Mouse (Mus musculus): ENCODE measurements around the gene Hbp1. TPM values are rescaled to one million over a fixed set of nuclear protein-coding genes. Genes with fewer than 3 reads are reported as not detected.

Gene Hbp1
- polyA plus RNA-seq, 1 experiment: 0.57 TPM

DNA sequence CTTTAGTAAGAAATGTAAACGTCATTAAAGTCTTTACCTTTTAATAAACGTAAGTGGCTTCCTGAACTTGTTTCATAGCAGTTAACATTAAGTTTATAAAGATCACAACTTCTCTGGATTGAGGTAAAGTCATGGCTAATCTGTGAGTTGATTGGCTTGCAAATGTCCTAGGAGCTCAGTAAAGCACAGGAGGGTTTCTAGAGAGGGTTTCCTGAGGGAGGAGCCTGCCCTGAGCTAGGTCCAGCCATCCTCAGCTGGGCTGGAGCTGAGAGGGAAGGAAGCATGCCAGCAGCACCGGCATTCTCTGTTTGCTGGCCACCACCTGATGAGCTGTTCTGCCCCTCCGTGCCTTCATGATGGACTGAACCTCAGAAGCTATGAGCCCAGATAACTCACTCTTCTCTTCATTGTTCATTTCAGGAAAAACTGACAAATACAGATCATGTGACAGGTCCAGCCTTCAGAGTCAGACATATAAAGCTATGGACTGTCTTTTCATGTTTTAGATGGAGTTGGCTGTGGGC lies 49.9 kb downstream of the Hbp1 start:
- Histone ChIP-seq H3K4me3 (replicated peaks) (no peak overlapping the region), H3K36me3 (ENCODE audit: control insufficient read depth) (no peaks in the 10 kb centered on the region; the same call in 1 of the 2 replicates)
- TF ChIP-seq GATA1 (IDR thresholded peaks at IDR 0.05; ENCODE audit: low read length) (no peak), TAL1 (IDR thresholded peaks at IDR 0.05; ENCODE audit: low read length) (no peak)

DNA sequence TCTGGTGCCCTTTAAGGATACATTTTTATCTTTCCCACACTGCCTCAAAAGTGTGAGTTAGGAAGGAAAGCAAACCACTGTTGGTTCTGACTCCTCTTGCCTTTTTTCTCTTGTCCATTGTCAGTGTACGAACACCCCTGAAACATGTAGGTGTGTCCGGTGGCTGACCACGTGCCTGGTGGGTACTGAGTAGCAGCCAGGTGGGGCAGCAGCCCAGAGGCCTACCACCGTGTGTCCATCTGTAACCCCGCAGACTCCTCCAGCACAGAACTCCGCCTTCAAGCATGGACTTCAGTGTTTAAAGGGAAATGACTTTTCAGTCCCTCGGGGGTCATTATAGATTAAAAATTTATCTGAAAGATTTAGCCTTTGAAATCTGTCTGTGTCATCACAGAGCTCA lies 52.9 kb downstream of the Hbp1 start:
- Histone ChIP-seq H3K36me3 (ENCODE audit: control insufficient read depth) (no peaks in the 10 kb centered on the region; the same call in 1 of the 2 replicates), H3K27me3 (ENCODE audit: control insufficient read depth) (no peaks in the 10 kb centered on the region), H3K9me3 (ENCODE audit: control insufficient read depth, low read length) (no peaks in the 10 kb centered on the region), H3K4me1 (ENCODE audit: control insufficient read depth) (no peaks in the 10 kb centered on the region), H3K4me3 (replicated peaks) (no peak overlapping the region)
- TF ChIP-seq GATA1 (IDR thresholded peaks at IDR 0.05; ENCODE audit: low read length) (no peak), TAL1 (IDR thresholded peaks at IDR 0.05; ENCODE audit: low read length) (no peak)

More for the DNA sequence above, 49.9 kb downstream of the Hbp1 start:
- no peaks in the 10 kb centered on the region for H3K9me3 ChIP-seq (ENCODE audit: control insufficient read depth, low read length)
- H3K27me3 ChIP-seq (ENCODE audit: control insufficient read depth): no peaks in the 10 kb centered on the region
- H3K4me1 ChIP-seq (ENCODE audit: control insufficient read depth): no peaks in the 10 kb centered on the region; the same call in 1 of the 2 replicates

DNA sequence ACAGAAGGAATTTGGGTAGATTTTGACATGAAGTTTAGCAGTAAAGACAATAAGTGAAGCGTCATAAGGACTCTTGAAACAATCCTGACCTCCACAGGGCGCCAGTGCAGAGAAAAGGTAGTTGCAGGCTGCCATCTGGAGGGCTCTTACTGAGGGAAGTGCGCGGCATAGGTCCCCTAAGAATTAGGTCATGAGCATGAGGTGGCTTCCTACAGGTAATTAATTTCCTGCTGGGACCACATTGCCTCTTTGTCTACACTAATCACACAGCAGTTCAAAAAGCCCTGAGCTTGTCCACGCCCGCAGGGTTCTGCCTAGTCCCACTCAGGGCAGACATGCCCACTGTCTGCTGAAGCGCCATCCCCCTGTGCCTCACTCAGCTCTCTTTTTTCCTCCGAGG lies 53.3 kb downstream of the Hbp1 start:
- no peaks in the 10 kb centered on the region for H3K4me1 ChIP-seq (ENCODE audit: control insufficient read depth)
- H3K36me3 ChIP-seq (ENCODE audit: control insufficient read depth): no peaks in the 10 kb centered on the region; the same call in 1 of the 2 replicates
- no peaks in the 10 kb centered on the region for H3K9me3 ChIP-seq (ENCODE audit: control insufficient read depth, low read length)
- H3K4me3 ChIP-seq (replicated peaks): no peak overlapping the region
- TF ChIP-seq TAL1 (IDR thresholded peaks at IDR 0.05; ENCODE audit: low read length): no peak
- TF ChIP-seq GATA1 (IDR thresholded peaks at IDR 0.05; ENCODE audit: low read length): no peak
- H3K27me3 ChIP-seq (ENCODE audit: control insufficient read depth): no peaks in the 10 kb centered on the region

DNA sequence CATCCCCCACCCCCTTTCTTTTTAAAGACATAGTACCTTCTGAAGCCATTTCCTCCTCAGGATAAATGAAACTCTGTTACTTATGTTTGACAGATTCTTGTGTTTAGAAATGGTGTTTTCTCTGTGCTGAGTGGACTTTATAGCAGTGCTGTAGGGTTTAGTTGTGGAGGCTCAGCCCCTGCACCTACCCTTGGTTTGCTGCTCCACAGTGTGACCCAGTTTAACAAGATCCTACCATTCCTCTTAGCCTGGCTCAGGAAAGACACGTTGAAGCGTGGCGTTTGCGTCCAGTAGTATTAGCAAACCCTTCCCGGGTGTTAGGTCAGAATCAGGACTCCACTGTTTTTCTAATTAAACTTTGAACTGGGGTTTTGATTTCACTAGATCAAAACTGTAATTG lies 54.0 kb downstream of the Hbp1 start:
- Histone ChIP-seq H3K36me3 (ENCODE audit: control insufficient read depth) (no peaks in the 10 kb centered on the region; the same call in 1 of the 2 replicates), H3K4me1 (ENCODE audit: control insufficient read depth) (no peaks in the 10 kb centered on the region), H3K27me3 (ENCODE audit: control insufficient read depth) (no peaks in the 10 kb centered on the region), H3K4me3 (replicated peaks) (no peak overlapping the region), H3K9me3 (ENCODE audit: control insufficient read depth, low read length) (no peaks in the 10 kb centered on the region)
- no peak for TF ChIP-seq GATA1 (IDR thresholded peaks at IDR 0.05; ENCODE audit: low read length)
- TF ChIP-seq TAL1 (IDR thresholded peaks at IDR 0.05; ENCODE audit: low read length): no peak

DNA sequence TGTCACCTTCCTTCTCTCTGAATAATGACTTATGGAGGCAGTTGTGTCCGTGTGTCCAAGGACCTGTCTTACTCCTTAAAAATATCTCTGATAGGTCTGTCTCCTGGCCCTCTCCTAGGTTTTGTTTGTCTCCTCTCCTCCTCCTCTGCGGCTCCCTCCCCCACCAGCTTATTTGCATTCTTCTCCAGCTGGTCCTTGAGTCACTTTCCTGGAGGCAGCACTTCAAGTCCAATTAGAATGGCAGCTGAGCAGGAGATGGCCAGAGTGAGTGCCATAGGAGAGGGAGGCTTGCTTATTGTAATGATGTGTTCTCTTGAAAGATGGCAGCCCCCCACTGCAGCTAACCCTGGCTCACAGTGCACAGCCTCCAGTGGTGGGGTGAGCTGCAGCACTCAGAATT lies 54.4 kb downstream of the Hbp1 start:
- H3K9me3 ChIP-seq (ENCODE audit: control insufficient read depth, low read length): no peaks in the 10 kb centered on the region
- no peaks in the 10 kb centered on the region; the same call in 1 of the 2 replicates for H3K36me3 ChIP-seq (ENCODE audit: control insufficient read depth)
- H3K4me3 ChIP-seq (replicated peaks): no peak overlapping the region
- no peaks in the 10 kb centered on the region for H3K27me3 ChIP-seq (ENCODE audit: control insufficient read depth)
- TF ChIP-seq TAL1 (IDR thresholded peaks at IDR 0.05; ENCODE audit: low read length) (no peak), GATA1 (IDR thresholded peaks at IDR 0.05; ENCODE audit: low read length) (no peak)
- H3K4me1 ChIP-seq (ENCODE audit: control insufficient read depth): no peaks in the 10 kb centered on the region

DNA sequence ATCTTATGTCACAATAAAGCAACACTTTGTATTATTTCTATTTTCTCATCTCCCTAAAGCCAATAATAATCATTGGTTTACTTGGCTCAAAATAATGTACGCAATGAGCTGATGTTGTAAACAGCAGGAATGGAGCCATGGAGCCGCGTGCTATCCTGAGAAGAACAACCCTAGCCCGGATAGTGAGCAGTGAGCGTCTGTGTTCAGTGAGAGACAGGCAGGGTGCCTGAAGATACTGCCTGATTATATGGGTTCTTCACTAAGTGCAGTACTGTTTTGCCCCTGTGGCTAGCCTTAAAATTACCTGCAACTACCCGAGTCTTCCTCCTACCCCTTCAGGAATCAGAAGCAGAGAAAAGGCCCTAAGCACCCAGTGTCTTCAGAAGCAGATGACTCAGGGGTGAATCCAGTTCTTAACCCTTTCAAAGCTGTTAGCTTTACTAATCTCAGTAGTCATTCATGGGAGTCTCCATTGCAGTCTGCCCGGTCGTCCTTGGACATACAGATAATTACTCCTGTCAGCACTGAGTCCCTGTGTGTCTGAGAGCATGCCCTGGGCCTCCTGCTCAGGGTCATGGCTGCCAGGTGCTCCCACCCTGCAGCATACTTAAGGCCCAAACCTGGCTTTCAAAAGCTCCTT lies 55.1 kb downstream of the Hbp1 start:
- no peaks in the 10 kb centered on the region for H3K36me3 ChIP-seq (ENCODE audit: control insufficient read depth)
- H3K9me3 ChIP-seq (ENCODE audit: control insufficient read depth, low read length): no peaks in the 10 kb centered on the region
- TF ChIP-seq TAL1 (IDR thresholded peaks at IDR 0.05; ENCODE audit: low read length) (no peak), GATA1 (IDR thresholded peaks at IDR 0.05; ENCODE audit: low read length) (no peak)
- H3K27me3 ChIP-seq (ENCODE audit: control insufficient read depth): no peaks in the 10 kb centered on the region
- no peak overlapping the region for H3K4me3 ChIP-seq (replicated peaks)
- no peaks in the 10 kb centered on the region for H3K4me1 ChIP-seq (ENCODE audit: control insufficient read depth)

DNA sequence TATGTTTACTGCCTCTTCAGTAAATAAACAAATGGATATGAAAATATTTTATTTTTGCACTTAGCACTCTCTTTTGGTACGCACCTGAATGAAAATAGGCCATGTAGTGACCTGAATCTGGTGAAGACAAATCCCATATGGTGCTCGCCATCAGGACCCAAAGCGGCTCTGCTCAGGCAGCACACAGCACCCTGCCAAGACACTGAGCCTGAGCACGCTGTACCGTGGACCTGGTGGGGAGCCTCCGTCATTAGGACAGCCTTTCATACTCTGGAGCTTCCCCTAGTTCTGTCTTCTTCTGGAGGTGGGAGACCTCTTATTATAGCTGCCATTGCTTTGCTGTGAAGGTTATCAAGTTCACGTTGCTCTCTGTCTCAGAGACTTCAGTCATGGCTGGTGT lies 57.6 kb downstream of the Hbp1 start:
- H3K9me3 ChIP-seq (ENCODE audit: control insufficient read depth, low read length): no peaks in the 10 kb centered on the region
- H3K4me3 ChIP-seq (replicated peaks): no peak overlapping the region
- H3K4me1 ChIP-seq (ENCODE audit: control insufficient read depth): no peaks in the 10 kb centered on the region
- no peaks in the 10 kb centered on the region for H3K36me3 ChIP-seq (ENCODE audit: control insufficient read depth)
- TF ChIP-seq TAL1 (IDR thresholded peaks at IDR 0.05; ENCODE audit: low read length) (no peak), GATA1 (IDR thresholded peaks at IDR 0.05; ENCODE audit: low read length) (no peak)
- H3K27me3 ChIP-seq (ENCODE audit: control insufficient read depth): no peaks in the 10 kb centered on the region

DNA sequence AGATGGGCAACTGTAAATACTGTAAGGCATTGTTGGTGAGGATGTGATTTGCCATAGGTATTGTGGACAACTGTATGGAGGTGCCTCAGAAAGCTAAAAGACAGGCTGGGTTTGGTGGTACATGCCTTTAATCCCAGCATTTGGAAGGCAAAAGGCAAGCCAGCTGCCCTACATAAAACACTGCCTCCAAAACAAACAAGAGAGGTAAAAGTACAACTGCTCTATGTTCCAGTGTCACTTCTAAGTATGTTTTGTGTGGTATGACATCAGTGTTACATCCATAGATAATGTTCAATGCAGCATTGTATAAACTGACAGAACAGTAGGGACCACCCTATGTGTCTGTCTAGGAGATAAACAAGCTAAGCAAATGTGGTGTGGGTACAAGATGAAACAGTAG lies 58.3 kb downstream of the Hbp1 start:
- H3K4me1 ChIP-seq (ENCODE audit: control insufficient read depth): no peaks in the 10 kb centered on the region
- TF ChIP-seq TAL1 (IDR thresholded peaks at IDR 0.05; ENCODE audit: low read length) (no peak), GATA1 (IDR thresholded peaks at IDR 0.05; ENCODE audit: low read length) (no peak)
- no peaks in the 10 kb centered on the region for H3K36me3 ChIP-seq (ENCODE audit: control insufficient read depth)
- H3K4me3 ChIP-seq (replicated peaks): no peak overlapping the region
- no peaks in the 10 kb centered on the region for H3K27me3 ChIP-seq (ENCODE audit: control insufficient read depth)
- H3K9me3 ChIP-seq (ENCODE audit: control insufficient read depth, low read length): no peaks in the 10 kb centered on the region

DNA sequence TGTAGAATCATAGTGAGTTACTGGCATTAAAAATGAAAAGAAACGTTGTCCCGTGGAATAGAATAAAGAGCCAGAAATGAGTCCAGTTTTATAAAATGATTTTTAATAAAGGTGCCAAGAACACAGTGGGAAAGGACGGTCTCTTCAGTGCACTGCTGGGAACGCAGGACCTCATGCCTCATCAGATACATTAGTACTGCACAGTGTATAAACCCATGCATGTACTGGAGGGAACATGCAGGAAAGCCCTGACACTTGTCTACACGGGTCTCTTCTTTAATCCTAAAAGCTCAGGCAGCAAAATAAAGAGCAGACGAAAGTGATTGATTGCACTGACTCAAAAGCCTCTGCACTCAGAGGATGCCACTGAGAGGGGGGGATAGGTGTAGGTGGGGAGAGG lies 59.6 kb downstream of the Hbp1 start:
- H3K4me1 ChIP-seq (ENCODE audit: control insufficient read depth): no peaks in the 10 kb centered on the region
- H3K9me3 ChIP-seq (ENCODE audit: control insufficient read depth, low read length): no peaks in the 10 kb centered on the region
- H3K36me3 ChIP-seq (ENCODE audit: control insufficient read depth): peaks cover 6% of the 10 kb centered on the region
- H3K27me3 ChIP-seq (ENCODE audit: control insufficient read depth): no peaks in the 10 kb centered on the region
- TF ChIP-seq TAL1 (IDR thresholded peaks at IDR 0.05; ENCODE audit: low read length): no peak
- TF ChIP-seq GATA1 (IDR thresholded peaks at IDR 0.05; ENCODE audit: low read length): no peak
- no peak overlapping the region for H3K4me3 ChIP-seq (replicated peaks)

Measured in erythroblast, embryonic 14.5 days (primary cell).